Mouse (Mus musculus) MEL (cell line): ENCODE measurements around the gene Atp6v1d. TPM values are rescaled to one million over a fixed set of nuclear protein-coding genes. Genes with fewer than 3 reads are reported as not detected.

Source experiments
- DNase-seq: peaks from one replicate; pipeline ENCODE4 v3.0.0; 2011; ENCODE audit warnings: low read depth, low spot score
- H3K27ac ChIP-seq: 2 replicates; pipeline ENCODE4 v1.5.1; 2012; ENCODE audit warnings: low read depth, mild to moderate bottlenecking, control low read depth, low read length, moderate library complexity; ENCODE audit not compliant: control insufficient read depth
- H3K27me3 ChIP-seq, 2 experiments: fragments of 150-350 bp in 1 of 2; sonication (generic) in 1 of 2; 2 replicates each; pipeline ENCODE4 v1.6.1; 2012; ENCODE audit warnings: low read length in 2 of 2, mild to moderate bottlenecking in 2 of 2, improper control_type of control experiment in 1 of 2, moderate library complexity in 1 of 2; ENCODE audit not compliant: insufficient read depth in 2 of 2, control insufficient read depth in 1 of 2
- H3K36me3 ChIP-seq, 2 experiments: 2 replicates each; pipeline ENCODE4 v1.6.1; 2012 to 2014; ENCODE audit warnings: low read length in 2 of 2, improper control_type of control experiment in 1 of 2, inconsistent platforms in 1 of 2, mild to moderate bottlenecking in 1 of 2; ENCODE audit not compliant: insufficient read depth in 2 of 2, control insufficient read depth in 1 of 2
- H3K4me1 ChIP-seq, 2 experiments: fragments of 150-350 bp in 1 of 2; sonication (generic) in 1 of 2; 2 replicates each; pipeline ENCODE4 v1.6.1; 2012; ENCODE audit warnings: low read length in 2 of 2, improper control_type of control experiment in 1 of 2, mild to moderate bottlenecking in 1 of 2; ENCODE audit not compliant: insufficient read depth in 2 of 2, control insufficient read depth in 1 of 2
- H3K4me3 ChIP-seq, 2 experiments: fragments of 150-350 bp in 1 of 2; sonication (generic) in 1 of 2; 2 replicates each; pipeline ENCODE4 v1.5.1; 2012; ENCODE audit warnings: low read depth in 2 of 2, low read length in 2 of 2, mild to moderate bottlenecking in 2 of 2, moderate library complexity in 2 of 2, control low read depth in 1 of 2, improper control_type of control experiment in 1 of 2; ENCODE audit not compliant: control insufficient read depth in 1 of 2, insufficient read depth in 1 of 2
- H3K79me2 ChIP-seq: 2 replicates; pipeline ENCODE4 v1.6.1; 2012; ENCODE audit warnings: mild to moderate bottlenecking, low read length, moderate library complexity; ENCODE audit not compliant: control insufficient read depth, poor library complexity, insufficient read depth
- H3K9ac ChIP-seq: 2 replicates; pipeline ENCODE4 v1.6.1; 2012; ENCODE audit warnings: low read depth, mild to moderate bottlenecking, control low read depth, low read length, moderate library complexity; ENCODE audit not compliant: control insufficient read depth, poor library complexity, severe bottlenecking
- H3K9me3 ChIP-seq: fragments of 150-350 bp; sonication (generic); replicated peaks from 2 replicates; pipeline ENCODE4 v1.6.1; 2012; ENCODE audit warnings: mild to moderate bottlenecking, low read length, improper control_type of control experiment, moderate library complexity; ENCODE audit not compliant: insufficient read depth
- BHLHE40 ChIP-seq: IDR thresholded peaks from 2 replicates; pipeline ENCODE4 v1.6.1; 2012; ENCODE audit warnings: low read depth, mild to moderate bottlenecking, inconsistent platforms, low read length, improper control_type of control experiment, borderline replicate concordance
- CHD1 ChIP-seq: IDR thresholded peaks from 2 replicates; pipeline ENCODE4 v1.6.1; 2012; ENCODE audit warnings: low read depth, mild to moderate bottlenecking, inconsistent platforms, low read length, improper control_type of control experiment
- CTCF ChIP-seq, 3 experiments: IDR thresholded peaks in 2 of 3; conservative IDR thresholded peaks in 1 of 3; 2 replicates each; pipeline ENCODE4 v1.5.1; 2011 to 2012; ENCODE audit warnings: low read length in 3 of 3, low read depth in 2 of 3, mild to moderate bottlenecking in 2 of 3, improper control_type of control experiment in 1 of 3, inconsistent platforms in 1 of 3, mixed read lengths in 1 of 3, moderate library complexity in 1 of 3; ENCODE audit not compliant: control insufficient read depth in 1 of 3, insufficient read depth in 1 of 3, poor library complexity in 1 of 3, severe bottlenecking in 1 of 3
- ELF1 ChIP-seq: IDR thresholded peaks from 2 replicates; pipeline ENCODE4 v1.6.1; 2014; ENCODE audit warnings: low read depth, mild to moderate bottlenecking, inconsistent platforms, low read length, improper control_type of control experiment, moderate library complexity
- EP300 ChIP-seq, 2 experiments: IDR thresholded peaks; 2 replicates each; pipeline ENCODE4 v1.6.1; 2011; ENCODE audit warnings: improper control_type of control experiment in 2 of 2, low read length in 2 of 2, low read depth in 1 of 2, mild to moderate bottlenecking in 1 of 2
- ETS1 ChIP-seq: IDR thresholded peaks from 2 replicates; pipeline ENCODE4 v1.6.1; 2012; ENCODE audit warnings: low read depth, mild to moderate bottlenecking, inconsistent platforms, low read length, improper control_type of control experiment, moderate library complexity
- GABPA ChIP-seq: IDR thresholded peaks from 2 replicates; pipeline ENCODE4 v1.6.1; 2012; ENCODE audit warnings: low read depth, mild to moderate bottlenecking, inconsistent platforms, low read length, improper control_type of control experiment, moderate library complexity
- MAFK ChIP-seq: IDR thresholded peaks from 2 replicates; pipeline ENCODE4 v1.6.1; 2011; ENCODE audit warnings: low read depth, mild to moderate bottlenecking, low read length, improper control_type of control experiment, borderline replicate concordance
- MEF2A ChIP-seq: IDR thresholded peaks from 2 replicates; pipeline ENCODE4 v1.6.1; 2014; ENCODE audit warnings: low read depth, mild to moderate bottlenecking, inconsistent platforms, low read length, improper control_type of control experiment; ENCODE audit not compliant: poor library complexity, insufficient replicate concordance, severe bottlenecking; ENCODE audit errors: extremely low read depth
- MYB ChIP-seq: IDR thresholded peaks from 2 replicates; pipeline ENCODE4 v1.6.1; 2011; ENCODE audit warnings: mild to moderate bottlenecking, low read depth, low read length, improper control_type of control experiment
- POLR2AphosphoS5 ChIP-seq: IDR thresholded peaks from 2 replicates; pipeline ENCODE4 v1.6.1; 2012; ENCODE audit warnings: low read depth, borderline replicate concordance, mild to moderate bottlenecking, inconsistent platforms, low read length, moderate library complexity, mixed read lengths
- RAD21 ChIP-seq: IDR thresholded peaks from 2 replicates; pipeline ENCODE4 v1.6.1; 2011; ENCODE audit warnings: mild to moderate bottlenecking, low read depth, low read length, improper control_type of control experiment
- RCOR1 ChIP-seq: IDR thresholded peaks from 2 replicates; pipeline ENCODE4 v1.6.1; 2012; ENCODE audit warnings: low read depth, mild to moderate bottlenecking, inconsistent platforms, low read length, improper control_type of control experiment
- UBTF ChIP-seq: IDR thresholded peaks from 2 replicates; pipeline ENCODE4 v1.6.1; 2012; ENCODE audit warnings: low read depth, mild to moderate bottlenecking, inconsistent platforms, low read length, improper control_type of control experiment, moderate library complexity, borderline replicate concordance; ENCODE audit not compliant: insufficient read depth
- USF2 ChIP-seq, 2 experiments: IDR thresholded peaks; 2 replicates each; pipeline ENCODE4 v1.6.1; 2011 to 2012; ENCODE audit warnings: improper control_type of control experiment in 2 of 2, low read length in 2 of 2, borderline replicate concordance in 1 of 2, inconsistent platforms in 1 of 2, low read depth in 1 of 2, mild to moderate bottlenecking in 1 of 2; ENCODE audit not compliant: insufficient read depth in 1 of 2
- ZKSCAN1 ChIP-seq: IDR thresholded peaks from 2 replicates; pipeline ENCODE4 v1.6.1; 2012; ENCODE audit warnings: low read depth, mild to moderate bottlenecking, inconsistent platforms, low read length, improper control_type of control experiment, moderate library complexity
- polyA plus RNA-seq, 2 experiments: library from polyadenylated mRNA; stranded (reverse) in 1 of 2; unstranded in 1 of 2; fragments of >175 nt in 1 of 2; fragments of >200 nt in 1 of 2; gene quantifications; 2 replicates each; pipeline versions ENCODE4 v1.2.1 to v1.2.4; 2012; ENCODE audit warnings: low replicate concordance in 2 of 2, low read depth in 1 of 2; ENCODE audit not compliant: insufficient read length in 2 of 2, insufficient read depth in 1 of 2, missing spikeins in 1 of 2
- total RNA-seq: library from RNA; depleted of rRNA; stranded (reverse); fragments of 300-350 nt; gene quantifications from 2 replicates; pipeline ENCODE4 v1.2.3, GENCODE M21; 2012

Gene Atp6v1d
- total and polyA plus RNA-seq, 3 experiments, result 27.0 to 51.7 TPM; not detected in 1

DNA sequence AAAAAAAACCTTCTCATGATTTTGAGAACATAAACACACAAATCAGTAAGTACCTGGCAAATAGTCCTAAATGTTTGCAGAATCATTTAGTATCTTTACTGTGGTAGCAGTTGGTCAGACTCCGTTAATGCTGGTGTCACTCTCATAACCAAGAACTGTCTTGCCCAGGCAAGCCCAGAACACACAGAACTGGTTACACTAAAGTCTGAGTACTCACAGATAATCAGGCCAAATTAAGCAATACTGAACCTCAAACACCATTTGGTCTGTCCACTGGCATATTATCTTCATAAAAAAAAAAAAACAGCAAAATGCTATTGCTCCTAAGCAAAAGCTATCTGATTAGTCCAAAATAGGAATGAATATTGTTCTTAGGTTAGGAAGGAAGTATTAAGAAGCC is 19.0 kb downstream of the Atp6v1d start:
- Histone ChIP-seq H3K27ac (no peak overlapping the region), H3K79me2 (no peaks in the 10 kb centered on the region), H3K9ac (no peak overlapping the region), H3K4me3 (no peak overlapping the region), H3K4me1 (no peaks in the 10 kb centered on the region), H3K9me3 (no peaks in the 10 kb centered on the region), H3K36me3 (peaks cover 0 to 27% of the 10 kb centered on the region in 2 experiments; a peak in 2 of 4 replicates), H3K27me3 (no peaks in the 10 kb centered on the region)
- no peak for DNase-seq
- TF ChIP-seq CTCF (IDR thresholded peaks at IDR 0.05 in 2 of 3, conservative IDR thresholded peaks at IDR 0.05 in 1 of 3; ENCODE audit: control insufficient read depth in 1 of 3, insufficient read depth in 1 of 3, low read depth in 2 of 3, low read length in 3 of 3, poor library complexity in 1 of 3, severe bottlenecking in 1 of 3) (no peak), CHD1 (no peak), UBTF (no peak), GABPA (no peak), MYB (no peak), EP300 (IDR thresholded peaks at IDR 0.05; ENCODE audit: low read depth in 1 of 2, low read length in 2 of 2) (no peak), BHLHE40 (no peak), POLR2AphosphoS5 (no peak), ELF1 (no peak), RCOR1 (no peak), MAFK (no peak), RAD21 (no peak)

DNA sequence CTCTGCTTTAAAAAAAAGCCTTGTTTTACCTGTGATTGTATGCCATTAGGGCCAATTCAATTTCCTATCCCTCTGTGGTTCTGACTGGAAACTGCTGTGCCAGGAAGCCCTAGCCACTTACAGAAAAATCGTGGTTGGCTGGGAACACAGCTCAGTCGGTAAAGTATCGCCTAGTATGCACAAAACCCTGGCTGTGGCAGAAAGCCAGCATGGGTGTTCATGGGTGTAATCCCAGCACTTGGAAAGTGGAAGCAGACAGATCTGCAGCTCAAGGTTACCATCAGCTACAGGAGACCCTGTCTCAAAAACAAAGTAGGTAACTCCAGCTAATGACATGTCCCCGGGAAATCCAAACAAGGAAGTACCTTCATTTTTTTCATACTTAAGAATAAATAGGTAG is 21.5 kb downstream of the Atp6v1d start:
- H3K36me3 ChIP-seq, result peaks cover 0 to 28% of the 10 kb centered on the region in 2 experiments; a peak in 2 of 4 replicates
- H3K4me1 ChIP-seq, result no peaks in the 10 kb centered on the region
- H3K79me2 ChIP-seq, result no peaks in the 10 kb centered on the region
- TF ChIP-seq ETS1, result no peak
- no peak for TF ChIP-seq ZKSCAN1
- no peak for TF ChIP-seq MEF2A
- TF ChIP-seq UBTF, result no peak
- no peak for TF ChIP-seq USF2 (IDR thresholded peaks at IDR 0.05; ENCODE audit: borderline replicate concordance in 1 of 2, insufficient read depth in 1 of 2, low read depth in 1 of 2, low read length in 2 of 2)
- H3K9ac ChIP-seq, result no peak overlapping the region
- no peaks in the 10 kb centered on the region for H3K27me3 ChIP-seq
- DNase-seq, result no peak
- no peak overlapping the region for H3K27ac ChIP-seq
- H3K9me3 ChIP-seq, result no peaks in the 10 kb centered on the region
- no peak overlapping the region for H3K4me3 ChIP-seq
